Mouse (Mus musculus) urinary bladder, postnatal 25 days (tissue): ENCODE results near the gene Arhgap31.

Experiments used
- DNase-seq: peaks from one replicate; pipeline ENCODE4 v3.0.0; 2022; ENCODE audit warnings: low spot score

The Arhgap31 gene

GRCm38 (mm10) chr16:38712581-38713403 lies at the start of gene Arhgap31:
Arhgap31 (minus strand) TSS chr16:38713274.
- DNase-seq: peak; percentile 70

GRCm38 (mm10) chr16:38762401-38762800 lies 49.3 kb upstream of the Arhgap31 start:
- DNase-seq: no peak

GRCm38 (mm10) chr16:38761972-38762371 lies 48.9 kb upstream of the Arhgap31 start:
- DNase-seq: no peak

- no peak for DNase-seq
These were observed 47.8 kb upstream of the Arhgap31 start for GRCm38 (mm10) chr16:38760834-38761375.

GRCm38 (mm10) chr16:38760239-38760638 lies 47.2 kb upstream of the Arhgap31 start:
- no peak for DNase-seq

GRCm38 (mm10) chr16:38758104-38758861 lies 45.2 kb upstream of the Arhgap31 start:
- DNase-seq: no peak

- no peak for DNase-seq
These were observed 44.6 kb upstream of the Arhgap31 start for GRCm38 (mm10) chr16:38757626-38758025.

- DNase-seq: no peak
These were observed 43.5 kb upstream of the Arhgap31 start for GRCm38 (mm10) chr16:38756572-38756971.

- no peak for DNase-seq
These were observed 43.1 kb upstream of the Arhgap31 start for GRCm38 (mm10) chr16:38756177-38756503.

- no peak for DNase-seq
These were observed 42.5 kb upstream of the Arhgap31 start for GRCm38 (mm10) chr16:38755452-38756176.

- DNase-seq: no peak
These were observed 40.6 kb upstream of the Arhgap31 start for GRCm38 (mm10) chr16:38753631-38754030.

GRCm38 (mm10) chr16:38750803-38751202 lies 37.7 kb upstream of the Arhgap31 start:
- no peak for DNase-seq

GRCm38 (mm10) chr16:38743941-38744673 lies 31.0 kb upstream of the Arhgap31 start:
- DNase-seq: no peak

- peak; percentile 13 for DNase-seq
These were observed 29.6 kb upstream of the Arhgap31 start for GRCm38 (mm10) chr16:38742659-38743131.

- DNase-seq: peak; percentile 72
These were observed 29.1 kb upstream of the Arhgap31 start, which contains the start of gene B4galt4 for GRCm38 (mm10) chr16:38742113-38742658. B4galt4 (plus strand) TSS chr16:38742264.

GRCm38 (mm10) chr16:38741204-38741903 lies 28.3 kb upstream of the Arhgap31 start:
- DNase-seq: no peak

- DNase-seq: no peak
These were observed 17.8 kb upstream of the Arhgap31 start for GRCm38 (mm10) chr16:38730921-38731320.

- DNase-seq: no peak
These were observed 16.7 kb upstream of the Arhgap31 start for GRCm38 (mm10) chr16:38729610-38730288.

- DNase-seq: no peak
These were observed 16.1 kb upstream of the Arhgap31 start for GRCm38 (mm10) chr16:38729139-38729538.
